Mouse (Mus musculus): Measurements from ENCODE around the gene Bcl2l11.

GRCm38 (mm10) chr2:128079316-128079715 lies 46.5 kb upstream of the Bcl2l11 start:
- TF ChIP-seq CTCF (IDR thresholded peaks at IDR 0.05; ENCODE audit: control insufficient read depth, insufficient read depth, low read length) (no peak), POLR2A (IDR thresholded peaks at IDR 0.05; ENCODE audit: borderline replicate concordance, control insufficient read depth, low read depth, low read length) (no peak)

All from bone marrow, adult 2 months (tissue).